Mouse (Mus musculus): ENCODE results near the gene Faap20.
A peak's percentile ranks its signal among the peaks of the same experiment; 100 is the strongest.

Faap20 gene

DNA sequence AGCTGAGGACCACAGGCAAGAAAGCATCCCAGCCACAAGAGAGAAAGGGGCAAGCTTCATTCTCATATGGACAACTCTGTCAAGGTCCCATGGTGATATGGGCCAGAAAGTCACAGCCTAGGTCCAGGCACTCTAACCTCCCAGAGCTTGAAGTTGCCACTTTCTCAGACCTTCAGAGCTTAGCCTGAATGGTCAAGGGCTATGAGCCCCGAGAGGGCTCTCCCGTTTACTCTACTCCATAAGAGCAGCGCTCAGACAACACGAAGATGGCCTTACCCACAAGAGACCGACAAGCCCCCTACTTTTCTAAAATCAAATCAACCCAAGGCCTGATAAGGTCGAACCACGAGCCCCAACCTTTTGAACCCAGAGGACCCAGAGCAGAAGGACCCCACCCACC lies 28.5 kb upstream of the Faap20 start:
- DNase-seq (ENCODE audit: low spot score in 2 of 2), result no peak

DNA sequence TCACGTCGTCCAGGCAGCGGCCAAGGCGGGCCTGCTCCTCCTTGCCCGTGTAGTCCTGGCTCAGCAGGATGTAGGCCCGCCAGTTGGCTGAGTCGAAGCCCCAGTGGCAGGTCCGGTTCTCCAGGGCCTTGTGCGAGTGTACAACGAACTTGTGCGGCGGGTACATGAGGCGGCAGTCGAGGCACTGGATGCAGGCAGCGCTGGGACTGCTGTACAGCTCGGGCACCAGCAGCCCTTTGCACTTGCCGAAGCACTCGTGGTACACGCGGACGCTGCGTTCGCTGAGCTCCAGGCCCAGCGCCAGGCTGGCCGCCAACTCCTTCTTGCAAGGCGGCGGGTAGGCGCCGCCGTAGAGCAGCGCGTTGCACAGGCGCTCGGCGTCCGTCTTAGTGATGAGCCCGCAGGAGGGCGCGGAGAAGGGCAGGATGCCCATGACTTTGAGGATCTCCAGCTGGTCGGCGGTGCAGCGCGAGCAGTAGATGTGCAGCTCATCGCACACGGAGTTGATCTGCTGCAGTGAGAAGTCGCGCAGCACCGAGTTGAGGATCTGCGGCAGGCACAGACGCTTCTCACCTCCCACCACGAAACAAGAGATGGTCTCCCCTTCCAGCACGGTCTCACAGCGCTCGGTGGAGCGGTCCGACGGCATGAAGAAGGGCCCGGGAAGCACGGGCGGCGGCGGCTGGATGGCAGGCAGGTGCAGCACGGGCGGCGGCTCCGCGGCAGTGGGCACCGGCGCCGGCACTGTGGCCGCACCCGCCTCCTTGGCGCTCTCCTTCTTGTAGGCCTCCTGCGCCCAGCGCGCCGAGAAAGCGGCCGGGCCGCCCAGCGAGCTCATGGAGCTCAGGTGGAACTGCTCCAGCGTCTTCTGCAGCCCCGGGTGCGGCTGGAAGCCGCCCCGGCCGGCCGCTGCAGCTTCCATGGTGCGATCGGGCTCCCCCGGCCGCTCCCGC lies 27.7 kb upstream of the Faap20 start:
- peak; percentile 57 to 73 for DNase-seq (ENCODE audit: low spot score in 2 of 2)

DNA sequence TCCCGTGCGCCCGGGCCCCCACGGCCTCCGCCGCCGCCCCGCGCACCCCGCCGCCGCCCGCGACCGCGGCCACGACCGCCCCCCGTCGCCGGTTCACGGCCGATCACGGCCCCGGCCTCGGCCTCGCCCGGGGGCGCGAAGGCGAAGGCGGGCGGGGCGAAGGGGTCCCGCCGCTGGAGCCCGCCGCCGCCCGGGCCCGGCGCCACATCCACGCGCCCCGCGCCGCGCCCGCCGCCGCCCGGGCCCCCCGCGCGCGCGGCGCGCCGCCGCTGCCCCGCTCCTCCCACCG lies 27.1 kb upstream of the Faap20 start, which contains the start of gene Ski:
Ski (minus strand) TSS at position 41 of the 289 bp plus-strand sequence.
- DNase-seq (ENCODE audit: low spot score in 2 of 2), result no peak

DNA sequence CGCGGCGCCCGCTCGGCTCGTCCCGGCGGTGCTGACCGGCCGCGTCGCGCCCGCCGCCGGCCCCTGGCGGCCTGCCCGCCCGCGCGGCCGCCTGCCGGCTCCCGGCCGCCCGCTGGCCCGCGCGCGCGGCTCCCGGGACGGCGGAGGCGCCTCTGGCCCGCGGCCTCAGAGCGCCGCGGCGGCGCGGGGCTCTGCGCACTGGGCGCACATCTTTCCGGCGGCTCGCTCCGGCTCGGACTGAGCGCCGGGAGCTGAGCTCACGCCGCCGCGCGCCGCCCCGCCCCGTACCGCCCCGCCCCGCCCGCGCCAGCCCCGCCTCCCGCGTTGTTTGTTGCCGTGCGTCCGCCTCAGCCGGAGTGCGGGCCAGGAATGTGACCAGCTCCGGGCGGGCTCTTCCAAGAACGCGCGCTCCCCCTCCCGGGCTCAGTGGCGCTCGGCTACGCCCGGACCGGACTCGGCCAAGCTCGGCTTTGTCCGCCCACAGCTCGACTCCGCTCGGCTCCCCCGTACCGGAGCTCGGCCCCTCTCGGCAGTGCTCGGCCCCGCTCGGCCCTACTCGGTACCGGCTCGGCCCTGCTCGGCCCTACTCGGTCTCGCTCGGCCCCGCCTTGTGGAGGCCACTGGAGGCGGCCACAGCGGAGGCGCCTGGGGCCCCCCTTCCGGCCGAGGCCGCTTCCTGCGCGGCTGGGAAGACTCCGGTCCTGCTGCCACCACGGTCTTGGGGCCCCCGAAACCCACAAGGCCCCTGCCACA lies 26.6 kb upstream of the Faap20 start:
- peak; percentile 99 for DNase-seq (ENCODE audit: low spot score in 2 of 2)

DNA sequence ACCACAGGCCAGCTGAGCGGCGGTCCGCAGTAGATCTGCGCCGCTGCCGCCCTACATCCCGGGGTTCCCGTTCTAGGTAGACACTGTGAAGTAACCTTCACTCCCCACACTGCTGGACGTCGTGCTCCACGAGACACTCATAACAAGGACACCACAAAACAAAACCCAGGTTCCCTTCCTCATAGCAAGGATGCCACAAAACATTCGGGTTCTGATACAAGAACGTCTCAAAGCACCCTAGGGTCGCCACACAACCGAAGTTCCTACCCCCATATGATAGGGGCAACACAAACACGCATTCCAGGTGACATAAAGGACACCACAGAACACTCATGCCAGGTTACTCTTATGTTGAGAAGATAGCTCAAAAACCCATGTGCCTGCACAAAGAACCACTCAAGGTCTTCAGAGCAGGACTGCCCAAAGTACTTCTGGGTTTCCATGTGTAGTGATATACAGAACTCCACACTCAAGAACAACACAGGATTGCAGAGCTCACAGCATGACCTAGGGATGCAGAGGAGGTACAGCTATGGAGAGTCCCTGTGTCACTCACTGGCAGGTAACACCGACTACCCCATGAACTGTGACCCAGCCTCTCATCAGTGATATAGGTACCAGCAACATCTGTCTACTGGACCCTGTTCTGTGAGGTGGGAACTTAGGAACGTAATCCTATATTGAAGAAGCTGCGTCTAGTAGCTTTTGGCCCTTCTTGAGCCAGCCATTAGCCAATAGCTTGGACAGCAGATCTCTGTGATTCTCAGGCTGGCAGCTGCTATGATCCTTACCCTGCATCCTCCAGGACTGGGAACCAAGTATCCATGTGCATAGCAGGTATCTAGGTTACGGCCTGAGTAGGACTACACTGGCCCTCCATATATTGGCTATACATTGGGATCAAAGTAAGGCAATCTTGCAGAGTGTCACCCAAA lies 25.7 kb upstream of the Faap20 start:
- DNase-seq (ENCODE audit: low spot score in 2 of 2), result no peak

DNA sequence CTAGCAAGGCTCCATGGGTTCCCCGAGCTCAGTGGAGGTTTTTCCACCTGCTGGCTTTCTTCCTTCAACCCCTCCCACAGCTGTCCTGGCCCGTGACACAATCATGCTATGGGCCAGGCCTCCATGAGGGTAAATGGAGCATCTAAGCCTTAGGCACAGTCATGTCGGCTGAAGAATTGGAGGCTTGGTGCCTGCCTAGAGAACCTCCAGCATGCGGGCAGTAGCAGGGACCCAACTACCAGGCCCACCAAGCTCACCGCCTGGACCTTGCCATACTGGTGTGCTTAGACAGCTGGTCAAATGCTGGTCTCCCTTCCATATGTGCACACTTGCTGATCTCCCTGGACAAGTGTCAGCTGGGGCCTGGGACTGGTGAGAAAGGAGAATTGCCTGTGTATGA lies 23.7 kb upstream of the Faap20 start:
- no peak for DNase-seq (ENCODE audit: low spot score in 2 of 2)

DNA sequence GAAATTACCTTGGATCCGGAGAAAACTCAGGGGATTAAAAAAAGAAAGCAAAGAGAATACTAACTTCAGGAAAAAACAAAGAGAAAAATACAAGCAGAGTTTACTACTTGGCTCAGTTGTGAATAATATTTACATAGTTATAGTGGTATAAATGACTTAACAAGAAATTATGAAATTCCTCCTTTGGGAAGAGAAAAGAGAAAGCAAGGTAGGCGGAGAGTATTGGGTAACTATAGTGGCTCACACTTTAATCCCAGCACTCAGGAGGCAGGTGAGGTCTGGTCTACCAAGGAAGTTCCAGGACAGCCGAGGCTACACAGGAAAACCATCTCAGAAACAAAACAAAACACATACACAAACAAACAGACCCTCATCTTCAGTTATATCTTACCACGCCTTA lies 21.6 kb upstream of the Faap20 start:
- no peak for DNase-seq (ENCODE audit: low spot score in 2 of 2)

DNA sequence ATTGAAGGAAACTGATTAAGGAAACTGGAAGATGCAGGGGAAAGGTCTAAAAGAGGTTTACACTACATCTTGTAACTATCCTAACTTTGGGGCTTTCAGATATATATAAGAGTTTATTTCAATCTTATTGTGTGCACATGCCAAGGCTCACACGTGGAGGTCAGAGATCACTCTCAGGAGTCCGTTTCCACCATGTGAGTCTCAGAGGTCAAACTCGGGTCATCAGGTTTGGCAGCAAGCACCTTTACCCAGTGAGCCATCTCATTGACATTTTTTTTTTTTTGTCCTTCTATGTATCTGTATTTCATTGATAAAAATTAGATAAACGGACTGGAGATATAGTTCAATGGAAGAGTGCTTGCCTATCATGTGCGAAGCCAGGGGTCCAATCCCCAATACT lies 21.1 kb upstream of the Faap20 start:
- no peak for DNase-seq (ENCODE audit: low spot score in 2 of 2)

DNA sequence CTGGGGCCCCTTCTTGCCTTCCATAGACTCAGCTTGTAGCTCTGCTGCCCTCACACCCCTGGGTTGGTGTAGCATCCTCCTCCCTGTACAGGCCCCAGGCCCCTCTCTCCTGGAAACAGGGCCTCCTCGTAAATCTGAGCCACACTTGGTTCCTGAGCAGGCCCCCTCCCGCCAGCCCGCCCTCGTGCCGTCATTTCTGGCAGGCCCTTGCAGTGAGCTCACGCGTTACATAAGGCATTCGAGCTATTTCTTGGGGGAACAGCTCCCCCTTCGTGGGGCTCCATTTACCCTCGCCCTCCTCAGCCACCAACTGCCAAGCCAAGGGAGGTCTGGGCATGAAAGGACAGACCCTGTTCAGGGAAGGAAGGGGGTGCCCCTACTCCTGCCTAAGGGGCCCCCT lies 15.7 kb upstream of the Faap20 start:
- peak; percentile 74 to 83 for DNase-seq (ENCODE audit: low spot score in 2 of 2)

DNA sequence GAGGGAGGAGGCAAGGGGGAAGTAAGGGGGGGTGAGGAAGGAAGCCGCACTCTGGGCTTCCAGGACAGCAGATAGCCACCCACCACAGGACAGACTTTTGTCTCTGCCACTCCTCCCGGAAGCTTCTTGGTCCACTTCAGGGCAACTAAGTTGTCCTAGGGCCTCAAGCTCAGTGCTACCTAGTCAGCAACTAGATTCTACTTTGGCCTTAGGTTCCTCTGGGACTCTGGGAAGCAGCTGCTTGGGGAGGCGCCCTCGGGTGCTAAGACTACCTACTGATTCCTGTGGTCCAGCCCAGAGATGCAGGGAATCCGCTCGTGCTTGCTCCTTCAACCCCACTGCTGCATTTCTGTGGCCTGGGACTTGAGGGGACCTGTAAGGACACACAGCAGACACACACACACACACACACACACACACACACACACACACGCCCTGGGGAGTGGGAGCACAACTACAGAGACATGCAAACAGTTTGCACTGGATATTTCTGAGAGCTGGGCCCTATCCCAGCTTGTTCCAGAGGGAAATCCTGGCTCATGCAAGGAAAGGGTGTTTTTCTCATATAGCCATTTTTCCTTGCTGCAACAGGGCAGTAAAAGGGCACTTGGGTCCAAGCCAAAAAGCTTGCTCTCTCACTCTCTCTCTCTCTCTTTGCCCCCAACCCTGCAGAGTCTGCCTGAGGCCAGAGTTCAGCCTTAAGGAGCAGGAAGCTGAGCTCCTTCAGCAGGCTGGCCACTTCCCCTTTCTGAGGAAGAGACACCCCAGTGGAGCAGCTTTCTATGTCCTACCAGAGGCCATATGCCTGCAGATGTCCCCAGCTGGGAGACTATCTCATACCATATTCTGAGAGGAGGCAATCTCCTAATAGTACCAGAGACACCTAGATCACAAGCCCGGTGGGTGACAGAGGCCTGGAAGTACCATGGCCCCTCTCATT lies 15.0 kb upstream of the Faap20 start:
- DNase-seq (ENCODE audit: low spot score in 2 of 2), result no peak

DNA sequence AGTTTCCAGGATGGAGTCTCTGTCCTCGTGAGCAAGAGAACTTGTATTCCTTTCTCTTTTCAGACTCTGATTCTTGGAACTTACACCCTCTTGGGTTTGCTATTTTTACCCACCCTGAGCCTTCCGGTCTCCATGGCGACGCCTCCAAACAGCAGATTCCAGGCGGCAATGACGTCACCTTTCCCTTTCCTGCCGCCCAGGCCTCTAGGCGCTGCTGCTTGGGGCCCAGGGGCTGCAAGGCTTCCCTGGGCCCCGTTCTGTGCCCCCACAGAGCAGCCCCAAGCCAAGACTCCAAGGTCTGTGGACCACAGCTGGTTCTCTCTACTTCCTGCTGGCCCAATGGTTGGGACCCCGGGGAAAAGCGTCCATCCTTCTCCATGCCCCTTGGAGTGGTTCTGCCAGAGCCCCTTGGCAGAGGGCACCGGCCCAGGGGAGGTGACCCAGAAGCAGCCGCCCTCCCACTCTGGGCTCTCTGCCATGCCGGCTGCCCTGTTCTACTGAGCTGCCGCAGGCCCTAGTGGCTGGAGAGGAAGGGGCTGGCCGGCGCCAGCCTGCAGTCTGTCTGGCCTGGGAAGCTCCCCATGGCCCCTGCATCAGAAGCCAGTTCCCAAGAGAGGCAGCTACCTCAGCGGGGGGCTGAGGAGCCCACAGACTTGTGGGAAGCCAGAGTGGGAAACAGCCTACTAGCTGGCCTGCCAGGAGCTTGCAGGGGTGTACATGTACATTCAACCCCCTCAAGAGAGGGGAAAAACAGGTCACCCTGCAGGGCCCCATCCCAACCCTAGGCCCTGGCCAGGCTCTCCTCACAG lies 14.1 kb upstream of the Faap20 start:
- DNase-seq (ENCODE audit: low spot score in 2 of 2), result peak; percentile 64 to 87

DNA sequence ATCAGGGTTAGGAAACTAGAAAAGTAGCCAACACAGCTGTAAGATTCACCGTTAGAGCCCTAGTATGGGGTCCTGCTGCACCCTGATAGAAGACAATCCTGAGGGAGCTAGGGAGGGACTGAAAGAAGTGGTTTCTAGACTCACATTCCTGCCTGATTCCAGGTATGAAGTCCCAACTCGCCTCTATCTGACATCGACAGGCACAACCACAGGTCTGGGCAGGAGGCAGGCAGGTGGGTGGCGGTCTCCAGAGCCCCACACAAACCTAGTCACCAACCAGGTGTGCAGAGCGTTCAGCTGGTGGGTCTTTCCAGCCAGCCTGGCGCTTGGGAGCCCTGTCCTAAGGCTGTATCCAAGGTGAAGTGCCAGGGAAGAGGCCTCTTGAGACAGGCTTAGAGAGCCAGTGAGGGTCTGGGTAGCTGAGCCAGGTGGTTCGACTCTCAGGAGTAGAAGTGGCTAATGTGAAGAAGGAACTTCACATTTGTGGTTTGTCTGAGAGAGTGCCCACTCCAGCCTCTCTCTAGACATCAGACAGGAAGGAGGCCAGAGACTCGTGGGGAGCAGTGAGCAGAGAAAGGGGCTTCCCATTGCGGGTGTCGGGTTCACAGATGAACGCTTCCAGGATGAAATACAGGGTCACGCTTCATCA lies 12.7 kb upstream of the Faap20 start:
- DNase-seq (ENCODE audit: low spot score in 2 of 2), result no peak

DNA sequence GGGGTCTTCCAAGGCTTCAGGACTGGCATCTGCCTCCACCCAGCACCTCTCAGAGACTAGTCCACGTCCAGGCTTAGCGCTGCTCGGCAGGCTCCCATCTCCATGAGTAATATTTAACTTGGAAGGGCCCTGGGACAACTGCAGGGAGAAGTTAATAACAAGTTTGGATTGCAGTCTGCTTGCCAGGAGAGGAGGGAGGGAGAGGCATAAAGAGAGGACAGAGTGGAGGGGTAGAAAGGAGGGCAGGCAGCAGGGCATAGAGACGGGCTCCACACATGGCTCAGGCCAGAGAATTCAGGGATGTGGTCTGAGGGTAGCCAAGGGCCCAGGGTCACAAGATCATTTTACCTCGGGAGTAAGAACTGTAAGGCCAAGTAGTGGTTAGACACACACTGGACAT lies 11.3 kb upstream of the Faap20 start:
- no peak for DNase-seq (ENCODE audit: low spot score in 2 of 2)

DNA sequence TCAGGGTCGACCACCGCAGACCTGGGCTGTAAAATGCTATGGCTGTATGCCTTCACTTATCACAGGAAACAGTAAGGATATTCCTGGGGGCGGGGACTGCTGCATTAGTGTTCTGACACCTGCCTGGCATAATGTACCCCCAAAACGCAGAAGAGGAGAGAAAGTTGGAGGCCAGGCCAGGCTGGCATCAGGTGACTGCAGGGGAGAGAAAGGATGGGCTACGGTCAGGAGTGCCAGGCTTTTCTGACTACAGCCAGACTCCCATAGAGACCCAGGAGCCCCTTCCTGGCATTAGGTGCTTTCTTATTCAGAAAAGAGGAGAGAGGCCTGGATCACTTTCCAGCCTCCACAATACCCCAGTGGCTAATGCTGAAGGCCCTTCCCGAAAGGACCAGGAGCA lies 10.1 kb upstream of the Faap20 start:
- no peak for DNase-seq (ENCODE audit: low spot score in 2 of 2)

DNA sequence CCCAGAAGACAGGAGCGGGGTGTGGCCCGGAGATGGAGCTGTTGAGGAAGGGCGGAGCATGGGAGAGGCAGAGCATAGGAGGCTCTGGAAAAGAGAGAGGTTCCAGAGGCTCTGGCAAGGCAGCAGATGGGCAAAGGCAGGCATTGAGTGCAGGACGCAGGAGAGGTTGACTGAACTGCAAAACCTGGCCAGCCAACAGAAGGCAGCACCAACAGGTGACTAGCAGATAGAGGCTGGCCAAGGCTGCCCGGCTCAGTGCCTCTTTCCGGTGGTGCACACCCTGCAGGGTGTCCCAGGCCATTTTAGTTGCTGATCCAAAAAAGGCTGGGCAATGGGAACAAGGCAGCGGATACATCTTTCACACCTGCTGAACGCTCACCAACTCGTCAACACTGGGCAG lies 7.8 kb upstream of the Faap20 start:
- no peak for DNase-seq (ENCODE audit: low spot score in 2 of 2)

DNA sequence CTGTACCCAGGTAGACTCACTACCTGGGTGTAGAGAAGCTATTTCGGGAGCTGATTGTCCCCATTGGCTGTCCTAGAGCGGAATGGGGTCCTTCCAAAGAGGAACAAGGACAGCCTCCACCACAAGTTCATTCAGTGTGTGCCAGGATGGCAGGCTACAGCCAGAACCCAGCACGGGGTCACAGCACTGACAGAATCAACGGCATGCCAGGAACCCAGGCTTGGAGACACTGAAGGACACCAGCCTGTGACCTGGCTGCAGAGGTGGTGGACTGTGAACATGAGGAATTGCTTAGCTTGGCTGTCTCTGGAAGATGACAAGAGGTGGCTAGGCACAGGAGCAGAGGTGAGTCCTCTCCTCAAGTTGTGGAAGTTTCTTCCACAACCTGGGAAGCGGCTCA lies 7.3 kb upstream of the Faap20 start:
- no peak for DNase-seq (ENCODE audit: low spot score in 2 of 2)

DNA sequence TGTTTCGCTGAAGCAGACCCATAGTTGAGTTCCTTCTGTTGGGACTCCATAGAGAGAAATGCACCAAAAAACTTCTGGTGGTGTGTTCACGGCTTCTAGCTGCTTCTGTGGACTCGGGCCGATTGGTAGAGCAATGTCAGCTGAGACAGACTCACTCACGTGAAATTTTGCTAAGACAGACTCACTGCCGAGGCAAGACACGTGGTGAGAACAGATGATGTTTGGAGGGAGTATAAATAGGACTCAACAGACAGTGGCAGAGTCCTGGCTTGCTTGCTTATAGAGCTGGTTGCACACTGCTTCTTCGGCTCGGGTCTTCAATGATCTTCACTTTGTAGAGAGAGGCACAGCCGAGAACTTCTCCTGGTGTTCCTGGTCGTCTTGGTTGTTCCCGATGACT lies 6.4 kb upstream of the Faap20 start:
- no peak for DNase-seq (ENCODE audit: low spot score in 2 of 2)

DNA sequence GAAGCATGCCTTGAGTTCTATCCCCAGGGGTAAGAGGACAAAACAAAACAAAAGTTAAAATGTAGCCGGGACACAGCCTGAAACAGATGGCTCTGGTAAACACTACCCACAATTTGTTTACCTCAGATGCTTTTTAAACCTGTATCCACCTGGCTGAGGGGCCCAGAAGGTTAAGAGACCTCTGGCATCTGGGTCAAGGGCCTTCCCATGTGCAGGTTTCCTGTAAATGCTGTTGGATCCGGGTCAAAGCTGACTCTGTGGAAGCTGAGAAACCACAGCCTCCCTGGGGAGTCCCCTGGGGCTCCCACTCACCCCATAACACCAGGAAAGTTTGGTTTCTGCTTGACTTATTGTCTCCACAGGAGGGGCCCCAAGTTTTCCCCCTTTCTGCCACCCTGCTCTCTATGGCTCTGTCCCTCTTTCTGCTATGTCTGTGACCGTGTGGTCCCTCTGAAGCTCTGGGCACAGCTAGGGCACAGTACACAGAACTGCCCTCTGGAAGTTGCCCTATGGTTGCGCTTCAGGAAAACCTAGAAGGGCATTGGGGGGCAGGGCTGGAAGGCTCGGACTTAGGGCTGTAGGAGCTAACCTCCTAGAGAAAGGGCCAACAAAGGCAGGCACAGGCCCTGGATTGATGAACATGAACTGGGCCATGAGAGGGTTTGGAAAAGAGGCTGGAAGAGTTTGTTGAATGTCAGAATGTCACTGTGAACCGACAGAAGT lies 3.7 kb upstream of the Faap20 start:
- DNase-seq (ENCODE audit: low spot score in 2 of 2), result no peak

DNA sequence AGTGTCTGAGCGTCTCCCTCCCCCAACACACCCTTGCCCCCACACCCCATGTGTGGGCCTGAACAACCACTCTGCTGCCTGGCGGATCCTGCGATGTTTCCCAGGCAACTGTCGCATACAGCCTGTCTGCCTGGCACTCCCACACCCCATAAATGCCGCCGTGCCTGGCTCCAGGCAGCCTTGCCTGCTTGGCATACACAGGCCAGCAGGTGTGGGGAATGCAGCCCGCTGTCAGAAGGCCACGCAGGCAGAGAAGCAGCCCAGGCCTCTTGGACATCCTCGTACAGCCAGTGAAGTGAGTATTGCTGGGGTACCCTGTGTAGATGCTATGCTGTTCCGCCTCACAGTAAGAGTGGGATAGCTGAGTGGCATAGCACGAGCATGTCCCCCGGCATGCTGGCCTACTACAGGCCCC lies 2.9 kb upstream of the Faap20 start:
- peak in 1 of 2 experiments; percentile 29 for DNase-seq (ENCODE audit: low spot score in 2 of 2)

Measured in urinary bladder, postnatal 36 days (tissue).